Mouse (Mus musculus) adrenal gland, postnatal 36 days (tissue): ENCODE results near the gene Rpa1. TPM values are rescaled to one million over a fixed set of nuclear protein-coding genes. Genes with fewer than 3 reads are reported as not detected.
A peak's percentile ranks its signal among the peaks of the same experiment; 100 is the strongest.

Experiments
- DNase-seq, 2 experiments: peaks; one replicate each; pipeline ENCODE4 v3.0.0; 2021; ENCODE audit warnings: mixed read lengths in 1 of 2
- microRNA-seq: library from miRNA; unstranded; fragments of <30 nt; microRNA quantifications from one replicate; pipeline ENCODE4 v1.2.0, GENCODE M21; 2021
- total RNA-seq, 2 experiments: library from RNA; stranded (reverse); gene quantifications; 2 replicates each; pipeline ENCODE4 v1.2.3; 2021

Gene Rpa1
- total RNA-seq, 2 experiments from 2014 or later: 51.3 to 56.1 TPM

DNA sequence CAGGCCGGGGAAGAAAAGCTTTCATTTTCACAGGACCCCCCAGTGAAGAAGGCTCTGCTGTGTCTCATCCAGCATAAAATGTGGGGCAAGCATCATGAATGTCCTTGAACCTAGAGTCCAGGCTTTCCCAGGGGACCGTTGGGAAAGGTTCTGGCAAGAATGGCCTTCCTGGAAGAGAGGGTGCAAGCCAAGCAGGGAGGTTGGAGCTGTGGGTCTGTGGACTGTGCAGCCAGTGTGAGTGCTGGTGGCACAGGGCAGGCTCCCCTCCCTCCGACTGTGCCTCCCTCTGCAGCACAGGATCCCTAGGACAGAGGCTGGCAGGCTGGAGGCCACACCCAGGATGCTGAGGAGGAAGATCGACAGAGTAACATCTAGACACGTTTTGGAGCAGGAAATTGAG is 85.3 kb downstream of the Rpa1 start:
- DNase-seq: peak; percentile 50 to 60

DNA sequence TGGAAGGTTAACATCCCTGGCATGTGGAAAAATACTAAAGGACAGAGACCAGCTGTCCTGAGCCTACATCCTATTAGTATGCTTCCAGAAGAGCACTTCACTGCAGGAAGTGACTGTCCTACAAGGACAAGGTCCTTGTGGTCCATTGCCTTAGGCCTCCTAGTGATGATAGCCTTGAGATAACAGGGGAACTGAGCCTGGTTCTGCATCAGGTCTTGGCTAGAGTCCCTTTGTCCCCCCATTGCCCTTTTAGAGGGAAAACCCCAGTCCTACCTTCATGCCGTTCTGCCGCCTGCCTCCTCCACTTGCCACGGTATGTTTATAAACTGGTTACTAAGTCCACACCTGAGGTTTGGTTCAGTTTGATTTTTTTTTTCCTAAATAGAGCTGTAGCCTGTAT is 85.9 kb downstream of the Rpa1 start:
- peak; percentile 37 to 54 for DNase-seq

DNA sequence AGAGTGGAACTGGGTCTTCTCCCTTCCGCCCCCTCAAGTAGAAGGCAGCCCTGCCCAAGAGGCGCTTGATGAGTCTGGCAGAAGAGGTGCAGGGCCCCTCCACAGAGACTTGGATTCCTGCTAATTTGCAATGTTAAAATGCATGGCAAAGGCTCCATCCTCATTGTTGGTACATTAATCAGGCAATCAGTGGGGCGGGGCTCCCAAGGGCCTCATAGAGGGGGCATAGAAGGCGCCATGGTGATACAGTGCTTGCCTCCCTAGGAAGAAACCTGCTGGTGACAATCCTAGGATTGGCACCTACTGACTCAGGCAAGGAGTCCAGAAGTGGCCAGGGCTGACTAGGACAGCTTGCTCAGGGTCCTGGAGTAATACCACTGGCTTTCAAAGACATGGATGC is 86.4 kb downstream of the Rpa1 start:
- DNase-seq: no peak

DNA sequence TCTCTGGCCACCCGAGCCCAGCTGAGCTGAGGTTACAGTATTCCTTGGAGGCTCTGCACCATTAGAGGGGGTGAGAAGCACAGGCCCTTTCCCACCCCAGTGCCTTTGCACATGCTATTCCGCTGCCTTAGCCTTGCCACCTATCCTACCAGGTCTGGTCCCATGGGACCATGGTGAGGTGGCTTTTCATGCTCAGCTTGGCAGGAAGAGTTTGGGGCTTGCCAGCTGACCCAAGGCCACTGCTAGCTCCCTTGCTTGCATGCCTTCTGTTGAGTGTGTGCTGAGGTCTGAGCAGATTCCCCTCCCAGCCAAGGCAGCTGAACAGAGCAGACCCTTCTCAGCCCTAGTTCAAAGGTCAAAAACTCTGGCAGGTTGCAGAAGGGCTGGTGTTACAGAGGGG is 87.1 kb downstream of the Rpa1 start:
- peak; percentile 65 to 68 for DNase-seq

DNA sequence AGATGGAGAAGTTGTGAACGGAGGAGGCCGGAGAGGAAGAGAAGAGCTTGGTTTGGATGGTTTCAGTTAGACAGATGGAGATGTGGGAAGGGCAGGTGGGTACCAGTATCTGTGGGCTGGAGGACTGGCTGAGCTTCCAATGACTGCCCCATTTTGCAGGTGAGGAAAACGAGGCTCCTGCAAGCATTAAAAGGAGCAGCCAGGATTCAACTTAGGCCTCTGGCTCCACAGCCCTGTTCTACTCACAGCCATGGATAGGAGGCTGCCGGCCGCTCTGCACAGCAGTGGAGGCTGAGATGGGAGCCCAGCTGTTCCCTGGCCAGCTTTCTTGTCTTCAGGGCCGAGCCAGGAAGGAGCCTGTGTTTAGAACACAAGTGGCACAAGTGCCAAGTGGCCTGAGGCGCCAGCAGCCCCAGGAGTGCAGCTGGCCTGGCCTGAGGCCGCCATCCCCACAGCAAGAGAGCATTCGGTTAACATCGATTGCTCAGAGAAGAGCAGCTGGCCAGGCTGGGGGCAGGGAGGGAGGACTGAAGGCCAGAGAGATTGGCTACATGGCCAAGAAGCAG is 88.0 kb downstream of the Rpa1 start:
- peak; percentile 71 to 83 for DNase-seq

DNA sequence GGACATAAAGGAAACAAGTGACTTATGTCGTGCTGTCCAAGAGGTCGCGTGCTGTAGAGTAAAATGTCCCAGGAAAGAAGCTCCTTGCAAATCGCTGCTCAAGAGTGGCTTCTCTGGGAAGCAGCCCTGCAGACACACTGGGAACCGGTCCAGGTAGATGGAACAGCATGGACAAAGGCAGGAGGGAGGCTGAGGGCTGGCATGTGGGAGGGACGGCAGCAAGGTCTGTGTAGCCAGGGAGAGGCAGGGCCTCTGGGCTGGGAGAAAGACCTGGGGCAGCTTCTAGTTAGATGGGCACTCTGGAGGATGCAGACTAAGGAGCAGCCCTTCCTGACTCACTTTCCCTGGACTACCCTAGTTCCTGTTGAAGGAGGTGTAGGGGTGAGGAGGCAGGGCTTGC is 88.7 kb downstream of the Rpa1 start:
- DNase-seq: peak; percentile 60 to 80

DNA sequence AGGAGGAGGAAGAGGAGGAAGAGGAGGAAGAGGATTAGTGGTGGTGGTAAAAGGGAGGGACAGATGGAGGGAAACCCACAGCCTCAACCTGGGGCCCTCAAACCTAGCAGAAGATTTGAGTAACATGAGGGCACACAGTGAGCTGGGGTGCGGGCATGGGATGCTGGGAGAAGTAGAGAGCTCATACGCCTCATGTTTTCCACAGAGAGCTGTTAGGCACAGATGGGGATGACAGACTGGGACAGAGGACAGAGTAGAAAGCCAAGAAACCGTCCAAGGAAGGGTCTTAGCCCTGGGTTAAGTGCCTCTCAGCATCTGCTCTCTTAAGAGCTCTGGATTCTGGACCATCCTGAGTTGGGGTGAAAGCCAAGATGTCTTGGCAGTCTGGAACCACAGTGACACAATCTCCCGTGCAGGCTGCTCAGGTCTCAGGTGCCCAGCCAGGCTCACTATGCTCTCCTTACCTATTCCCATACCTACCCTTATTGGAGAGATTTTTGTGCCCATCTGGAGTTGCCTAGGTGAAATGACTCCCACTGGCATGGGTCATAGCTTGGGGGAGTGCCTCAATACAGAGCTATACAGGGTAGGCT is 91.0 kb downstream of the Rpa1 start:
- DNase-seq: no peak

DNA sequence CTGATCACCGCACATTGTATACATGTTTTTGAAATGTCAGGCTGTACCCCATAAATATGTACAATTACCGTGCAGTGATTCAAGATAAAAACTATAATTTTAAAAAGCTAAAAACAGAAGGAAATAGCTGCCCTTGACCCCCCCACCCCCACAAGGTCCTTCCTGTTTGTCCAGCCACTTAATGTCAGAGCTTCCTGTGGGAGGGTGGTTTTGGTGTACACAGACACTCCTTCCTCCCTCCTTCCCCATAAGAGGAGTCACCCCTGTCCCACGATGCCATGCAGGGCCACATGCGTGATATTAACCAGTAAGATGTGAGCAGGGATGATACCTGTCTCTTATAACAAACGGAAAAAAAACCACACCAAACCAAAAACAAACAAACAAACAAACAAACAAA is 92.8 kb downstream of the Rpa1 start:
- DNase-seq: peak in 1 of 2 experiments; percentile 56

DNA sequence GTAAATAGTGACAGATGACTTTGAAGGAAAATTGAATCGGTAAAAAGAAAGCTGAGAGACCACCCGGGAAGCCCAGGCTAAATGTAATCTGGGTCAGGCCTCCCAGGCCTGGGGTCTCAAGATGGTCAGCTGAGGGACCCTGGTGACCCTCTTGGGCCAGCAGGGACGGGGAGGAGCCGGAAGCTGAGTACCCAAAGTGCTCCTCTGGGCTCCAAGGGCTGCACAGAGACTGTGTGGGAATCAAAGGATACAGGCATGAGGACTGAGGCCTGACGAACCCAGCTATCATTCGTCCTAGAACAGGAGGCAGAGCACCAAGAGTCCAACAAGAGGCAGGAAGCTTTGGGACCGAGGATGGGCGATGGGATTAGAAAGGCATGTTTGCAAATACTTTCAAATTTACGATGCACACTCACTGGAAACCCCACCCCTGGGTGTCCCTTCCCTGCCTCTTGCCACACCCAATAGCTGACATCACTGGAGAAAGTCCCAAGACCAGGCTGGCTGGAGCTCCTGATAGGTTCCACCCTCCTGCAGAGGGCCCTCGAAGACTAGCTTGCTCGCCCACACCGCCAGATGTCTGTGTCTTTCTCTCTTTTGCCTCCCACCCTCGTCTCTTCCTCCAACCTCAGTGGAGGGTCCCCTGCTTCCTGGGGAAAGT is 93.7 kb downstream of the Rpa1 start:
- peak; percentile 79 to 83 for DNase-seq

DNA sequence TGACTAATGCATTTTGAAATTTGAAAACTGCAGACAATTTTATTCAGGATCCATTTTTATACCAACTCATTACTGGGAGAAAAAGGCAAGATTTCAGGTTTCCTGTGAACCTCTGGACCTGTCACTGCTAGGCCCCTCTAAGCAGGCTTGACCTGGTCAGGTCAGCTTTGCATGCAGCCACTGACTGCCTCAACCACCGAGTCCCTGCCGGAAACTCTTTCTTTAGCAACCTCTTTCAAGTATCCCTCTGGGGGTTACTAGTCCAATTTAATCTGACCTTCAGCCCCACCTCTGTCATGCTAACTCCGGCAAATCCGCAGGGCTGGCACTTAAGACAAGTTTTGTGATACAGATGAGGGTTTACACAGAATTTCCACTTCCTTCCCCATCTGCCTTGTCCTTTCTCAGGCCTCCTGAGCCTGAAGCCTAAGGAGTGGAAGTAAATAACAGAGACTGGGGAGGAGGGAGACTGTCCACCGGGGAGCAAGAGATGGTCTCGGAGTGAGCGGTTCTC is 96.5 kb downstream of the Rpa1 start:
- DNase-seq: no peak

DNA sequence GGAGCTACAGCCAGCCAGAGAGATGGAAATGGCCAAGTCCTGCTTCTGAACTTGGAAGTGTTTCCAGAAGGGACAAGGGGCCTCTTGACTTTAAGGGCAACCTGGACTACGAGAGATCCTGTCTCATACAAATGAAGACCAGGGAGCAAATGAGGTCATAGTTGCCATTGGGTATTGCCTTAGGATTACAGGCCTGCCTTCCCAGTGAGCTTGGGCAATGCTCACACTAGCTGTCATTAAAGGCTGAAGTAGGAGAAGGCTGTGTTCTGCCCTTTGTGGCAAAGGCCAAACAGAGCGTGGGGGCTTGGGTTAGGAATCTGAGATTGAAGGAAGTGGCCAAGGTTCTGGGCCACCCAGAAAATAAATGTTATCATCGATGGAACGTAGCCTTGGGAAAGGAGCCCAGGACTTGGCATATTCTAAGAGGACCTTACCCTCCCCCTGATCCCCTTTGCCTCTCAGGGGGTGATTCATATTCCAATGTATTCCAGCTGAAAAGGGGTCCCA is 97.1 kb downstream of the Rpa1 start:
- DNase-seq: peak; percentile 50 to 78

DNA sequence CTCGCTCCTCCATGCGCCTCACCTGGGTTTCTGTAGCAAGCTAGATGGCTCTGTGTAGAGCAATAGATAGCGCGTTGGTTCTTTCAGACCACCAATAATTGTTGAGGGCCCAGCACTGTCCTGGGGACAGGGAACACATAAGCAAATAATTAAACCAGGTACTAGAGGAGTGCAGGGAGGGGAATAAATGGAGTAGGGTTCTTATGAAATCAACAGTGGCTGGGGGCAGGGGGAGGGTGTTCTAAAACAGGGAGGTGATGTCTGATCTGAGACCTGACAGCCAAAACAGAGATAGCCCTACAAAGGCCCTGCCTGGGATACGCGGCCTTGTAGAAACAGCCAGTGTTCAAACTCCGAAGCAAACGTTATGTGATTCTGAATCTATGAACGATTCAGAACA is 98.5 kb downstream of the Rpa1 start:
- no peak for DNase-seq

Small RNA genes lying within 50 kb of the gene (microRNA-seq; reads per million reads assigned to microRNA genes)
- not detected for gene Gm47300

Other genes with a start within 250 kb of the Rpa1 start
- 1 to 10 TPM; 8.3 to 9.0 TPM for gene Hic1, start 178.8 kb downstream of the Rpa1 start, total RNA-seq
- gene Ovca2, start 169.5 kb downstream of the Rpa1 start, total RNA-seq: 10 to 100 TPM; 20.7 to 22.4 TPM
- 10 to 100 TPM; 29.8 to 30.6 TPM for gene Dph1, start 157.1 kb downstream of the Rpa1 start, total RNA-seq
- 10 to 100 TPM; 37.3 to 53.0 TPM for gene Rtn4rl1, start 154.5 kb downstream of the Rpa1 start, total RNA-seq
- 10 to 100 TPM in 1 of 2 experiments, 1 to 10 TPM in 1; 9.9 to 10.9 TPM for gene Smyd4, start 109 bp upstream of the Rpa1 start, total RNA-seq
- 10 to 100 TPM; 21.7 to 32.9 TPM for gene Serpinf1, start 74.4 kb upstream of the Rpa1 start, total RNA-seq
- gene Serpinf2, start 91.3 kb upstream of the Rpa1 start, total RNA-seq: under 1 TPM in 1 of 2 experiments, not detected in 1; 0.46 TPM
- 10 to 100 TPM; 12.0 to 18.2 TPM for gene Wdr81, start 106.4 kb upstream of the Rpa1 start, total RNA-seq
- 10 to 100 TPM; 10.1 to 14.3 TPM for gene Tlcd2, start 113.4 kb upstream of the Rpa1 start, total RNA-seq
- gene Prpf8, start 138.5 kb upstream of the Rpa1 start, total RNA-seq: 100 to 1,000 TPM; 146 to 161 TPM
- gene Rilp, start 161.8 kb upstream of the Rpa1 start, total RNA-seq: 10 to 100 TPM in 1 of 2 experiments, 1 to 10 TPM in 1; 9.3 to 11.5 TPM
- gene Scarf1, start 165.2 kb upstream of the Rpa1 start, total RNA-seq: 1 to 10 TPM; 8.7 TPM
- 10 to 100 TPM; 21.4 TPM for gene Slc43a2, start 183.4 kb upstream of the Rpa1 start, total RNA-seq
- gene Pitpna, start 239.8 kb upstream of the Rpa1 start, total RNA-seq: 100 to 1,000 TPM; 169 to 177 TPM